Mouse (Mus musculus) limb, embryonic 14.5 days (tissue): ENCODE results near the gene Slc35e3. TPM values are rescaled to one million over a fixed set of nuclear protein-coding genes. Genes with fewer than 3 reads are reported as not detected.
A peak's percentile ranks its signal among the peaks of the same experiment; 100 is the strongest.

Experiments used
- ATAC-seq: fragments of 200-750 bp; cut with Nextera tagmentation; 2 replicates; pipeline ENCODE4 v1.8.0; 2017; ENCODE audit warnings: low read depth, moderate number of reproducible peaks, moderate TSS enrichment; ENCODE audit not compliant: low FRiP score
- DNase-seq: peaks from one replicate; pipeline ENCODE4 v3.0.0-alpha.2; 2015; ENCODE audit warnings: low spot score
- H3K27ac ChIP-seq: fragments of 300-500 bp; sonication (generic); replicated peaks from 2 replicates; pipeline ENCODE4 v1.5.1; 2014; ENCODE audit warnings: low read depth, mild to moderate bottlenecking, low read length, moderate library complexity, mixed read lengths
- H3K27me3 ChIP-seq: fragments of 300-500 bp; sonication (generic); 2 replicates; pipeline ENCODE4 v1.6.1; 2014; ENCODE audit warnings: low read length, mixed read lengths; ENCODE audit not compliant: control insufficient read depth, insufficient read depth
- H3K36me3 ChIP-seq: fragments of 300-500 bp; sonication (generic); 2 replicates; pipeline ENCODE4 v1.6.1; 2014; ENCODE audit warnings: mild to moderate bottlenecking, low read length, moderate library complexity, mixed read lengths; ENCODE audit not compliant: control insufficient read depth, insufficient read depth
- H3K4me1 ChIP-seq: fragments of 300-500 bp; sonication (generic); 2 replicates; pipeline ENCODE4 v1.6.1; 2014; ENCODE audit warnings: antibody characterized with exemption, low read length, mixed read lengths; ENCODE audit not compliant: control insufficient read depth, insufficient read depth
- H3K4me2 ChIP-seq: fragments of 300-500 bp; sonication (generic); replicated peaks from 2 replicates; pipeline ENCODE4 v1.6.1; 2014; ENCODE audit warnings: low read depth, mild to moderate bottlenecking, low read length, moderate library complexity; ENCODE audit not compliant: severe bottlenecking
- H3K4me3 ChIP-seq: fragments of 300-500 bp; sonication (generic); replicated peaks from 2 replicates; pipeline ENCODE4 v1.5.1; 2014; ENCODE audit warnings: low read length
- H3K9ac ChIP-seq: fragments of 300-500 bp; sonication (generic); 2 replicates; pipeline ENCODE4 v1.6.1; 2014; ENCODE audit warnings: mild to moderate bottlenecking, low read depth, low read length, moderate library complexity; ENCODE audit not compliant: severe bottlenecking
- H3K9me3 ChIP-seq: fragments of 300-500 bp; sonication (generic); 2 replicates; pipeline ENCODE4 v1.6.1; 2016; ENCODE audit warnings: low read length; ENCODE audit not compliant: control insufficient read depth
- POLR2A ChIP-seq: fragments of 200-500 bp; IDR thresholded peaks from 2 replicates; pipeline ENCODE4 v1.8.0; 2012; ENCODE audit warnings: inconsistent platforms, mild to moderate bottlenecking, moderate library complexity, borderline replicate concordance; ENCODE audit not compliant: insufficient read depth, insufficient read length; ENCODE audit errors: extremely low read depth
- WGBS: fragments of 180-500 bp; shearing (Covaris S2); extraction: QIAGEN DNeasy Blood & Tissue Kit; methylation state at CpG from one replicate; pipeline ENCODE4 v1.1.7; 2014; 5-methylcytosine and 5-hydroxymethylcytosine counted together
- polyA plus RNA-seq, 2 experiments: library from polyadenylated mRNA; depleted of rRNA in 1 of 2; stranded (reverse) in 1 of 2; unstranded in 1 of 2; fragments of >200 nt; fragmentation: Nextera tagmentation in 1 of 2; extraction: Ambion mirVana in 1 of 2; gene quantifications; 2 replicates each; pipeline versions ENCODE4 v1.2.1 to v1.2.3; 2012 to 2014

The Slc35e3 gene
- polyA plus RNA-seq, 2 experiments, result 21.7 to 36.2 TPM

- ATAC-seq, result no peak
- WGBS, result 46% methylated on average over 12 of the region's 12 CpGs
- Histone ChIP-seq H3K27me3 (no peaks in the 10 kb centered on the region), H3K4me1 (peaks cover 8% of the 10 kb centered on the region), H3K9ac (peak overlapping the region; percentile 100), H3K9me3 (no peaks in the 10 kb centered on the region), H3K4me3 (peak overlapping the region; percentile 98), H3K36me3 (peaks cover 29% of the 10 kb centered on the region), H3K27ac (peak overlapping the region; percentile 98; the same call in 1 of the 2 replicates), H3K4me2 (peak overlapping the region; percentile 54)
- TF ChIP-seq POLR2A, result no peak
- DNase-seq, result no peak
Measured at GRCm38 (mm10) chr10:117709326-117709830, 36.8 kb downstream of the Slc35e3 start.

DNA sequence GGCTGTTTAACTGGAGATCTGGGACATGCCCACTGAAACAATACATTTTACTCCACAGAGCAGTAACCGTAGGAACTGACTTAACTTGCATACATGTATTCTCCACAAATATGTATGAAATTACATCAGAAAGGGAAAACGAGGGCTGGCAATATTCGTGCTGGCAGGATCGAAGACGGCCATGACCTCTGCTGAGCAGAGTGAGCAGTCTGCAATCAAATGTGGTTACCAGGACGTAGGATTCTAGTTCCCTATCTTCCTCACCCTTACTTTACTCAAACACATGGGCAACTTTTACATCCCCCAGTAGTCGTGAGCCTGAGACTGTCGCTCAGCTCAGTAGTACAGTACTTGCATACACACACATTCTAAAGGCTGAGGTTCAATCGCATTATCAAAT is 37.3 kb downstream of the Slc35e3 start:
- DNase-seq, result no peak
- peaks cover 8% of the 10 kb centered on the region for H3K4me1 ChIP-seq
- WGBS, result 87% methylated on average over 9 of the region's 9 CpGs
- H3K9me3 ChIP-seq, result no peaks in the 10 kb centered on the region
- H3K4me2 ChIP-seq, result peak overlapping the region; percentile 54
- ATAC-seq, result no peak
- no peak for TF ChIP-seq POLR2A
- H3K36me3 ChIP-seq, result peaks cover 32% of the 10 kb centered on the region
- H3K4me3 ChIP-seq, result peak overlapping the region; percentile 98
- H3K27ac ChIP-seq, result no peak overlapping the region
- H3K27me3 ChIP-seq, result no peaks in the 10 kb centered on the region
- no peak overlapping the region for H3K9ac ChIP-seq

- WGBS, result 95% methylated on average over 2 of the region's 2 CpGs
- H3K9ac ChIP-seq, result no peak overlapping the region
- H3K27ac ChIP-seq, result no peak overlapping the region
- TF ChIP-seq POLR2A, result no peak
- no peak for ATAC-seq
- H3K4me1 ChIP-seq, result peaks cover 8% of the 10 kb centered on the region
- H3K9me3 ChIP-seq, result no peaks in the 10 kb centered on the region
- H3K4me2 ChIP-seq, result peak overlapping the region; percentile 54; the same call in 1 of the 2 replicates
- no peaks in the 10 kb centered on the region for H3K27me3 ChIP-seq
- H3K36me3 ChIP-seq, result peaks cover 37% of the 10 kb centered on the region
- no peak for DNase-seq
- H3K4me3 ChIP-seq, result no peak overlapping the region
Measured at GRCm38 (mm10) chr10:117708376-117708775, 37.8 kb downstream of the Slc35e3 start.

DNA sequence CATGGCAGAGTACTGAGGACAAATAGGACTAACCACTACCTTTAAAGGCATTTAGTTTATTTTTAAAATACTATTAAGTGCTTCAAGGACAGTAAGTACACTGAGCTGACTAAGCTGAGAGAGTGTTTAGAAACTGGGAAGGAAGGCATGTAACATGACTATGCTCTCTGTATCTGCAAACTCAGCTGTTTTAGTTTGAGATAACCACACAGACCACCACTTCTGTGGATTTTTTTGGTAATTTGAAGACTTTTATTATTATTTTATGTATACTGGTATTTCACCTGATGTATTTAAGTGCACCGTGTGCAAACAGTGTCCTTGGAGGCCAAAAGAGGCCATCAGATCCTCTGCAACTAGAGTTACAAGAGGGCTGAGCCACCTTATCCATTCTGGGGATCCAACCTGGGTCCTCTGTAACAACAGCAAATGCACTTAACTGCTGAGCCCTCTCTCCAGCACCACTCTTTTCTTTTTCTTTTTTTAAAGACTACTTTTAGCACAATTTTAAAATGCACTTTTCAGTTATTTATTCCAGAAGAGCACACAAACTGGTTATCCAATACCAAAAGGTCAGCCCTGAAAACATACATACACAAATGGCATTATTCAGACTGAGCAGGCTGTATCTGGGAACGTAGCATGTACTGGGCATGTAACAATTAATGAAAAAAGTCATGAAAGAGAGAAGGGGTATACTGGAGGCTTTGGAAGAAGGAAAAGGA is 38.9 kb downstream of the Slc35e3 start:
- ATAC-seq, result no peak
- Histone ChIP-seq H3K4me3 (no peak overlapping the region), H3K27me3 (no peaks in the 10 kb centered on the region), H3K4me1 (peaks cover 8% of the 10 kb centered on the region), H3K9me3 (no peaks in the 10 kb centered on the region), H3K27ac (no peak overlapping the region), H3K36me3 (peaks cover 47% of the 10 kb centered on the region), H3K9ac (no peak overlapping the region), H3K4me2 (no peak overlapping the region)
- TF ChIP-seq POLR2A, result no peak
- no peak for DNase-seq
- WGBS, result 85% methylated on average over 2 of the region's 2 CpGs

GRCm38 (mm10) chr10:117706440-117706839 is 39.7 kb downstream of the Slc35e3 start:
- DNase-seq (no peak), ATAC-seq (no peak)
- Histone ChIP-seq H3K4me1 (peaks cover 8% of the 10 kb centered on the region), H3K27me3 (no peaks in the 10 kb centered on the region), H3K9ac (no peak overlapping the region), H3K9me3 (no peaks in the 10 kb centered on the region), H3K27ac (no peak overlapping the region), H3K36me3 (peaks cover 55% of the 10 kb centered on the region), H3K4me3 (no peak overlapping the region), H3K4me2 (no peak overlapping the region)
- 91% methylated on average over 6 of the region's 6 CpGs for WGBS
- no peak for TF ChIP-seq POLR2A
